Mouse (Mus musculus) cerebellum, postnatal 36 days (tissue): ENCODE results near the gene Ugt1a6b.

Experiments used
- DNase-seq, 2 experiments: peaks; one replicate each; pipeline ENCODE4 v3.0.0; 2021 to 2022; ENCODE audit warnings: mixed read lengths in 2 of 2

Gene Ugt1a6b

DNA sequence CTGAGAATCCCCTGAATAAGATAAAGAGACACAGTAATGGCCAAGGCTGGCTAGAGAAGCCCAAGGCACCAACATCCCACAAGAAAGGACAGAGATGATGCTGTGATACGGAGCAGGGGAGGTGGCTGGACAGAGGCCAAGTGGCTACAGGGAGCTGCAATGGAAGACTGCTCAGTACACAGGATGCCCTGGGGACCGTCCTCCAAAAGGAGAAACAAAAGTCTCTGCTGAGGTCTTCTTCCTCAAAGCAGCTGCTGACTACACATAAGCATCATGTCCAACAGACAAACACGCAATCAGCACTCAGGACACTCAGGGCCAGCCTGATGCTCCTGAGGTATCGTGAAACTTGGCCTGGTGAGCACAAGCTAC, 161.8 kb downstream of the Ugt1a6b start:
- no peak for DNase-seq

DNA sequence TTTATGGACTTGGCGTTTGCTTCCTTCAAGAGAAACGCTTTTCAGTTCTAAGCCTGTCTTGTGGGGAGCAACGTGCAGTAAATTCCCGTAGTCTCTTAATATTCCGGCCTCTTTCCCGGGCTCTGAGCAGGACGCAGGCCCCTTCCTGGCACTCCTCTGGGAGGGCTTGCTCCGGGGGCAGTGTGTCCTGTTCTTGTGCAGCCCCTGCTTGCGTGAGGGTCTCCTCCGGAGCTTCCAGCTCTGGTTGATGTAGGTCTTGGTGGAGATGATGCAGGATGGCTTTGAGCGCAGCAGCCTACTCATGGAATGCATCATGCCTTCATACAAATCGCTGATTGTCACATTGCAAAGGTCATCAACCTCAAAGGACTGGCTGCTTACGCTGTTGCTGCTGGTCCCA, 163.1 kb downstream of the Ugt1a6b start:
- no peak for DNase-seq

DNA sequence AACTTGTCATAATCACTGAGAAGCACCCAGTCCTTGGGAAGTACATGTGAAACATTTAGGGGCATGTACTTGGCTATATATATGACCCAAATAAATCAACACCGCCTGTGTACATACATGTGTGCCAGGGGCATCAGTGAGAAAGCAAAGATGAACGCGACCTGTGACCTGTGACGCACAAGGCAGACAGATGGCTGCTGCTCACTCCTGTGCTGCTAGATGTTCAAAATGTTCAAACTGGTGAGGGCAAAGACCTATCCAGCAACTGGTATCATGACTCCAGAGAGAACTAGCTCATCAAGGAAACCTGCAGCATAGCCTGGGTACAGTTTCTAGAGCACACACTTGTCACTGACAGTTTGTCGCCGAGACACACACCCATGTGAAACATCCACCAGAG, 164.4 kb downstream of the Ugt1a6b start:
- no peak for DNase-seq

DNA sequence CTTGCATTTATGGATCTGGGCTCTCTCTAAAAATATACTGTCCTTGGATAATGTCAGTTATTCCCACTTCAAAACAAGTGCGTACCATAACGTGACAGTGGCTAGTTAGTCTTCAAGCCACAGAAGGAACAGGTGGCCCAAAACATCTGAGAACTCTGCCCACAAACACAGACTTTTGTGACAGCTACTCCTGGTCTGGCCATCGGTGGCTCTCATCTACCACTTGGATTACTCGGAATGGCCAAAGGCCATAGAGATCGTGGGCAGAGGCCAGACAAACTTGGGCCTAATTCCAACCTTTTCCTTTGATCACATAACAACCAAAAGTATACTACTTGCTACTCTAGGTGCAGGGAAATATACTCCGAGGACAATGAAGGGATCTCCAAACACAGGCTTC, 165.0 kb downstream of the Ugt1a6b start:
- no peak for DNase-seq
